Mouse (Mus musculus) cerebellum, postnatal 10 days (tissue): ENCODE measurements around the gene Psma4.

ENCODE experiments used
- DNase-seq, 2 experiments: peaks; one replicate each; pipeline ENCODE4 v3.0.0; 2021; ENCODE audit warnings: mixed read lengths in 2 of 2

Gene Psma4

GRCm38 (mm10) chr9:54994381-54994780 lies 43.8 kb downstream of the Psma4 start:
- no peak for DNase-seq

GRCm38 (mm10) chr9:54995645-54996044 lies 45.1 kb downstream of the Psma4 start:
- DNase-seq, result no peak

GRCm38 (mm10) chr9:55003609-55004008 lies 53.0 kb downstream of the Psma4 start:
- DNase-seq, result no peak
